Mouse (Mus musculus) adrenal gland, adult 2 months (tissue): ENCODE measurements around the gene Lct. TPM values are rescaled to one million over a fixed set of nuclear protein-coding genes. Genes with fewer than 3 reads are reported as not detected.
"Not testable (repeated sequence)": the region's sequence is repeated elsewhere in the genome, so short reads cannot be mapped to it uniquely, and the experiment has no call there.

Experiments
- DNase-seq: peaks from one replicate; pipeline ENCODE4 v3.0.0; 2021
- long read RNA-seq: library from polyadenylated mRNA; stranded (forward); transcript quantifications from one replicate; pipeline ENCODE4 v2.0.0, GENCODE M21; 2021
- polyA plus RNA-seq: library from polyadenylated mRNA; depleted of rRNA; stranded (reverse); fragments of >200 nt; gene quantifications from 2 replicates; pipeline ENCODE4 v1.2.3, GENCODE M21; 2012; rRNA removed
- total RNA-seq, 2 experiments: library from RNA; stranded (reverse); gene quantifications; 2 replicates each; pipeline ENCODE4 v1.2.3; 2021

Lct gene
- total RNA-seq (under 1 TPM; 0.06 to 0.07 TPM), polyA plus RNA-seq (0.02 and 0.04 TPM in 2 replicates)
- long read RNA-seq: 0 reads

DNA sequence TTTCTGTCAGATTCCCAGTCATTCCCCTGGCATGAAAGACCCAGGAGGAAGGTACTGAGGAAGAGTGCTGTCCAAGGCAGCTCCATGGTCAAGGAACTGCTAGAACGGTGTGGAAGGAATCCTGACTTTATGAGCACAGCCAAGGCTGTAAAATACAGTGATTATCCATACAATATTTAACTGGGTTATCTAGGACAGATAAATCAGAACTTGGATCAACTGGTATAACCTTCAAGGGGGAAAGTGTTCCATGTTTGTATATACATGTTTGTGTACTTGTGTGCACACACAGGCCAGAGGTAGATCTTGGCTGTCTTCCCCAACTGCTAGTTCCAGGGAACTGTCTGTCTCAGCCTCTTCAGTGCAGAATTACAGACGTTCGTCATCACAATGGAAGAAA, at the start of gene Lct:
TSS of gene Lct (minus strand) at position 101 of the 400 bp plus-strand sequence.
- no peak for DNase-seq

DNA sequence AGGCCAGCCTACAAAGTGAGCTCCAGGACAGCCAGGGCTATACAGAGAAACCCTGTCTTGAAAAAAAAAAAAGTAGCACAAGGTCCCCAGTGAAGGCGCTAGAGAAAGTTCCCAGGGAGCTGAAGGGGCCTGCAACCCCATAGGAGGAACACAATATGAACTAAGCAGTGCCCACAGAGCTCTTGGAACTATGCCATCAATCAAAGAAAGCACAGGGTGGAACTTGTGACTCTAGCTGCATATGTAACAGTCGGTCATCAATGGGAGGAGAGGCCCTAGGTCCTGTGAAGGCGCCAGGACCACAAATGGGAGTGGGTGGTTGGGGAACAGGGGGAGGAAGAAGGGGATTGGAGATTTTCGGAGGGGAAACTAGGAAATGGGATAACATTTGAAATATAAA, 48.7 kb upstream of the Lct start:
- no peak for DNase-seq

DNA sequence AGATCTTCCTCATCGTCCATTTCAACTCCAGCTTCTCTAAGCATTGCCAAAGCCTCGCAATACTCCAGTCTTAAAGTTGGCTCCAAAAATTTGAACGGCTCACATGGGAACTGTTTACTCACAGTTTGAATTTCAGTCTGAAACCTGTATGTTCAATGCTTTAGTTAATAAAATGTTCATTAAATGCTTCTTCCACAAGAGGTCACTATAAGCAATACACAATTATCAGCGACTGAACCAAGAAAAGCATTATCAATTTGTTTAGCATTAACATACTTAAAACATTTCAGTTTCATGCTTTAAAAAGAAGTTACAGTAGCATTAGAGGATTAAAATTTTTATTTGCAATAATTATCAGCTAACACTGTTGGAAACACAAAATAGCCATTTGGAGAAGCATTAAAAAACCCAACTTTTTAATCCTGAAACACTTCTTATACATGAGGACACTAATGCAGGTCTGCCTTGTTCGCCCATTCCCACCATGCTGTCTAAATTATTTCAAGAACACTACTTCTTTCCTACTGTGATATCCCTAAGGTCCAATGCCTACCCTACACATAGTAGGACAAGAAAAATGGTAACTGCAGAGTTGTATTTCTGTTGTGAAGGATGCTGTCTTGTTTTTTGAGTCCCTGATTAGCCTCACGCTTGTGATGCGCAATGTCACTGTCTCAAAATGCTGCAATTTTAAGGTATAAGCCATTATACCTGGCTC, 44.2 kb upstream of the Lct start:
- DNase-seq: no peak

DNA sequence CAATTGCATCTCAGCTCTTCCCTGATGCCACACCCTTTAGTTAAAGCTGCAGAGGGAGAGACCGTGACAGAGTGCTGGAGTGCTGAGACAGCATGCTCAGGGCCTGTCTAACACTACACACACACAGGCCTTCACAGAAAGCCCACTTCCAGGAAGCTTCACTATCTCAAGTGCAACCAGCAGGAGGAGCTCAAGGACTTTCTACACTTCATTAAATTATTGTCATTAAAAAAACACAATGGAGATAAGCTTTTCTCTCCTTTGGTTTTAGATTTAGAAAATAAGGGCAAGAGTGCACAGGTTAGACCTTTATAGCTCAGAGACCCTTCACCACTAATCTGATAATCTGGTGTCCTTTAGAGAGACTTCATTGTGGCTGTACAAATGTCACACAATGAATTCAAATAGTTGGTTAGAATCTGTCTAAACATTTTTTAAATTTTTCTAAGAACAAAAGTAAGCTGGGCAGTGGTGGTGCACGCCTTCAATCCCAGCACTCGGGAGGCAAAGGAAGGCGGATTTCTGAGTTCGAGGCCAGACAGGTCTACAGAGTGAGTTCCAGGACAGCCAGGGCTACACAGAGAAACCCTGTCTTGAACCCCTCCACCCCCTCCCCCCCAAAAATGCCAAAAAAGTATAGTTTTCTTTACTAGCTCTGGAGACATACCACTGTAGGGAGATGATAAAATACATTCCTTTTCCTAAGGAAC, 40.8 kb upstream of the Lct start:
- DNase-seq: peak; percentile 6

DNA sequence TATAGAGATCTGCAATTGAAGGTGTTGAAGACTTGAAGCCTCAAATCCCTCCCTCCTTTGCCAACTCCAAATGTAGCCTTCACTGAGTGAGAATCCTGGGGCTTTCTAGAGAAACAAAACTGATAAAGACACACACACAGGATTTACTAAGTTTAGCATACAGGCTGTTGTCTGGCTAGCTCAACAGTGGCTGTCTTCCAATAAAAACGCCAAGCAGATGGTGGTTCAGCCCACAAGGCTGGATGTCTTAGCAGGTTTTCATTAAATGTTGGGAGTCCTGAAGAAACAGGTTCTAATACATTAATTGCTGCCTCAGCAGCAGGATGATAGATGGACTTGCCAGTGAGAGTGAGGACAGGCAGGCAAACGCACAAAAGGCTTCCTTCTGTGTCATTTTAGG, 32.5 kb upstream of the Lct start:
- no peak for DNase-seq

DNA sequence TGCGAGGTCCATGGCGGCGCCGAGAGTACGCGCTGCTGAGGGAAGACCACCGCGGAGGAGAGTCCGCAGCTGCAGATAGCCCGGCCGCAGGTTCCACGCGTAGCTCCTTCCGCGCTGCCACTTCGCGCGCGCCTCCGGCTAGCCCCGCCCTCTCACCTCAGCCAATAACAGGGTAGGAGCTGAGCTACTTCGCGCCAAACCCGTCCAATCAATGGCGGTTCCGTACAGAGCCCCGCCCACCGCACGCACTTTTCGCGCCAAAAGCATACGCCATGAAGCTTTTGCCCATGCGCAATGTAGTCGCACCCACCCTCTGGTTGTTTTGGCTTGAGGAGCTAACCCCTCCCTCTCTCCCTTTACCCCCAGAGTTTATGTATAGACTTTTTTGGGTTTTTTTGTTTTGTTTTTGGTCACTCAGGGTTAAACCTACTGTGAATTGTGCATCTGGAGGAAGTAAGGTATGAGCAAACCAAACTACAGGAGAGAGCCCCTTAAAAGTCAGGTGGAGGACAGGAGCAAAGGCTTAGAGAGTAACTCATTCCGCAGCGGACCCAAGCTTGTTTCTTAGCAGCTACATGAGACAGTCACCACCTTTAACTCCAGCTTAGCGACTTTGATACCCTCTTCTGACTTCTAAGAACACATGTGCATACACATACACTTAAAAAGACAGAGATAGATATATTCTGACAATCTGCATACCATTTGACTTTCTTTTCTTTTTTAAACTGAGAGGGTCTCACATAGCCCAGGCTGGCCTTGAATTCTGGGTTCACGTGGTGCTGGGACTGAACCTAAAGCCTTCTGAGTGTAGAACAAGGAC, 31.6 kb upstream of the Lct start, which contains the start of gene Mcm6:
TSS of gene Mcm6 (minus strand) at position 111 of the 823 bp plus-strand sequence.
- DNase-seq: peak; percentile 95

DNA sequence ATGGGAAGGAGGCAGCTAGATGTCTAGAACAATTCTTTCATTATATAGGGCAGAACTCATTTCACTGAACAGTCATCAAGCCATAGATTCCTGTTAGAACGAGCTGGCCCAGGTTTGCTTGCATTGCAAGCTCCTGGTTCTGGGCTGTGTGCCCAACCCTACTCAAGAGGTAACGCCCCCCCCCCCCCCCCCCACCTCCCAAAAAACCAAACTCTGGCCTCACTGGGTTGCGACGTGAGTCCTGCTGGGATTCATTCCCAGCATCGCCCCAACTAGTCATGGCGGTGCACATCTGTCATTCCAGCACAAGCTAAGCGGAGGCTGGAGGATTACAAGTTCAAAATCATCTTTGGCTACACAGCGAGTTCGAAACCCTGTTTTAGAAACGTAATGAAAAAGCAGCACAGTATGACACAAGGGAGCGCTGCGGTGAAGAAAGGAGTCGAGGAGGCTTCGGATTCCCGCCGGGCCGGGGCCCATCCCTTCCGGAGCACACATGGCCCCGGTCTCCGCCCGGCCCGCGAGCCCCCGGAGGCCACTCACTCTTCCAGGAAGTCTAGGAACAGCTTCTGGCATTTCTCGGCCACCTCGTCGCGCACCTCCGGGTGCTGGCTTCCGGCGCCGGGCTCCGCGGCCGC, 30.9 kb upstream of the Lct start:
- DNase-seq: no peak

DNA sequence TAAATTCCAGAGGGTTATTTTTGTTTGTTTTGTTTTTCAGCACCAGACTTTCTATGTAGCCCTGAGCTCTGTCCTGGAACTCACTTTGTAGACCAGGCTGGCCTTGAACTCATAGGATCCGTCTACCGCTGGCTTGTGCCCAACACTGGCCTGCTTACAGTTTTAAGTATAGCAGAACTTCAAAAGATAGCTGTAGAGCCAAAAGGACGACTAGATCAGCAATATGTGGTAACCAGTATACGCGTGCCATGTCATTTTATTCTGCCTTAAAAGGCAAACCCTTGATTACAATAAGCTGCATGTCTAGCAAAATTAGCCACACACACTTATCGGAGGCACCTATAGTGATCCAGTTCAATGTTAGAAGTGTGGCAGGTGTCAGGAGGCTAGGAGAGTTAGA, 30.2 kb upstream of the Lct start:
- peak; percentile 63 for DNase-seq

DNA sequence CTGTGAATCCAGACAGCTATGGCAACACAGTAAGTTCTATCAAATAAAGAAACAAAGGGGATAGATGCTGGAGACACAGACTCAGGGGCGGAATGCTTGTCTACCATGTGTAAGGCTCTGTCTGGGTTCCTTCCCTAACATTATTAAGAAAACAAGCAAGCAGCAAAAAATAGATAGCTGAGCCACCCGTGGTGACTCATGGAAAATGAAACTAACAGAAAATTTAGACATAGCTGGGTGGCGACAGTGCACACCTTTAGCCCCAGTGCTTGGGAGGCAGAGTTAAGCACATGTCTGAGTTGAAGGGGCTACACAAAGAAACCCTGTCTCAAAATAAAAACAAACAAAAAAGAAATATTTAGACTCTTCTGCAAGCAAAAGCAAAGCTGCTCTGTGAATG, 29.3 kb upstream of the Lct start:
- DNase-seq: peak; percentile 49

DNA sequence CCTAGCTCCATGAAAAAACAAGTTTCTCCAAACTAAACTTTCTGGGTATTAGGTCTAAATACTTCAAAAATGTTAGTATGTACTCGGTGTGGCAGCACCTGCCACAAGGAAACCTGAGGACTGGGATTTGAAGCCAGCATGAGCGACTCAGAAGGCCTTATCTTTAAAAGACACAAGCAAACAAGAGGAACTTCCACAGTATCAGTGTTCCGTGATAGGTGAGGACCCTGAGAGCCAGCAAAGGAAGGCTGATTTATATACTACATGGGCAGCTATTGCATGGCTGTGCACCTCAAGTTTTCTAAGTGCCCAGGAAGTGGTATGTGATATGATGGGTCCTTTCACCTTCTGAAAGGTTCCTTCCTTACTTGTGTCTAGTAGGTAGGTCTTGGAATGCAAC, 25.0 kb upstream of the Lct start:
- no peak for DNase-seq

DNA sequence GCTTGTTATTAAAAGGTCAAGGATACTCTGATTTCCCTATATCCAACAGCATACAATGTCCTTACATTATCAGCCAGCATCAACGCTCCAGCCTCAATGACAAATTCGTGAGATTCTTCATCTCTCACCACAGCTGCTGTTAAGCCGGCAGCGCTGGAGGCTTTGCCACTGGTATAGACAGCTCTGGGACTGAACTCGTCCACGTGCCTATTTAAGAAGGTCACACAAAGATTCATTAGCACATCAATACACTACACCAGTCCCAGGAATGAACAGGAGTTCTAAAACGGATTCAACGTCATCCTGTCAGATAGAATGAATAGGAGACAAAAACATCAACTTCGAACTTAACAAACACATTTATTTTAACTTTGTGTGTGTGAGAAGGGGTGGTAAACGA, 16.1 kb upstream of the Lct start:
- DNase-seq: no peak

DNA sequence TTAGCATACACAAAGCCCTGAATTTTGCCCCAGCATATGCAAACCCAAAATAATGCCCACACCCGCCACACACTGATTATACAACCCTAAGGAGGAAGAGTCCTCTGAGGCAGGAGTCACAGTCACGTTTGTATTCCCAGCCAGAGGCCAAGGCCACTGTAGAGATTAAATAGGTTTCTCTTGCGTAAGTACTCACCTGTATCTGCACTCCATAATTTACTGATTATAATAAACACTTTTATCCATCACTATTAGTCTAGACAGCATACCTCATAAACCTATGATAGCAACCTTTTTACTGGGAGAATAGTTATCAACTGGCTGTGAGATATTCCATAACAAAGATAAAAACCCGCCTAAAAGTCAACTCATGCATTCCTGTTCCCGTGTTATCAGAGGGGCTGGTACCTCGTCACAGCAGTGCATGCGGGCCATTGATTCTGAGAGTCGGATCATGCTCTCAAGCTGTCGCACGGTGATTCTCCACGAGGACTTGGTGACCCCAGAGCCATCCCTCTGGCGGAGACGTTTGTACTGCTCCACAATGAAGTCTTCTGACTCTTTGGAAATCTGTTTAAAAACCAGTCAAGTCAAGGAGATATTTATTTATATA, 9.7 kb upstream of the Lct start:
- no peak for DNase-seq

DNA sequence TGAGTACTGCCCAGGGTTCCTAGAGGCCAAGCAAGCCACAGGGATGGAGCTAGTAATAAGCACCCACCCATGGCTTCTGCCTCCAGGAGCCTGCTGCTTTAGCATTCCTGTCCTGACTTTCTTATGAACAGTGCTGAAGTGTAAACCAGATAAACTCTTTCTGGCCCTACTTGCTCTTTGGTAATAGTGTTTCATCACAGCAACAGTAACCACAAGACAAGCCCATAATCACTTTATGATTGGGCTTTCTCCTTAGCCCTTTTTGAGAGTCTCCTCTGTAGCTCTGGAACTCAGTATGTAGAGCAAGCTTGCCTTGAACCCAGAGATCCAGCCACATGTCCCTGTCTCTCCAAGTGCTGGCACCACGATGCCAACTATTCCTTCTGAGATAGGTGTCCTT, 2.2 kb upstream of the Lct start:
- no peak for DNase-seq

DNA sequence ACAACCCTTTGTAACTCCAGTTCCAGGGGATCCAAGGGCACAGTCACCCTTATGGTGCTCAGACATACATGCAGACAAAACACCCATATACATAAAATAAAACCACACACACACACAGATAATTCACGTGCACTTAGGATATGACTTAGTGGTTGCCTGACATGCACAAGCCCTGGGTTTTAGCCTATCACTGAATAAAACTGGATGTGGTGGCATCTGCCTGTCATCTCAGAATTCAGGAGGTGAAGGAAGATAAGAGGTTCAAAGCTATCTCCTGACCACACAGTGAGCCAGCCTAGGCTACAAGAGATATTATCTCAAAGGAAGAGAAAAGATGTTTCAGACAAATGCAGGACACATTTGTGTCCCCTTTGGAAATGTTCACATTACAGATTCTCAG, 953 bp downstream of the Lct start:
- DNase-seq: no peak

DNA sequence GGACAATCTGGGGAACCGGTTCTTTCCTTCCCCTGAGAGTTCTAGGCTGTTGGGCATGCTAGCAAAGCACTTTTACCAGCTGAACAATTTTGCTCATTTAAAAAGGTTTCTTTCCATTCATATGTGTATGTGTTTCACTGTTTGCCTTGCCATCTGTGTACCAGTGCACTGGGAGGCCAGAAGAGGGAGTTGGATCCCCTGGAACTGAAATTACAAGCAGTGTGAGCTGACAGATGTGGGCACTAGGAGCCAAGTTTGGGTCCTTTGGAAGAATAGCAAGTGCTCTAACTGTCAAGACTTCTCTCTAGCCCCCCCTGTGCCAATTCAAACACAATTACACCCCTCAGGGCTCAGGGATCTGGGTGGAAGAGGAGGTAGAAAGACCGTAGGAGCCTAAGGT, 3.3 kb downstream of the Lct start:
- no peak for DNase-seq

DNA sequence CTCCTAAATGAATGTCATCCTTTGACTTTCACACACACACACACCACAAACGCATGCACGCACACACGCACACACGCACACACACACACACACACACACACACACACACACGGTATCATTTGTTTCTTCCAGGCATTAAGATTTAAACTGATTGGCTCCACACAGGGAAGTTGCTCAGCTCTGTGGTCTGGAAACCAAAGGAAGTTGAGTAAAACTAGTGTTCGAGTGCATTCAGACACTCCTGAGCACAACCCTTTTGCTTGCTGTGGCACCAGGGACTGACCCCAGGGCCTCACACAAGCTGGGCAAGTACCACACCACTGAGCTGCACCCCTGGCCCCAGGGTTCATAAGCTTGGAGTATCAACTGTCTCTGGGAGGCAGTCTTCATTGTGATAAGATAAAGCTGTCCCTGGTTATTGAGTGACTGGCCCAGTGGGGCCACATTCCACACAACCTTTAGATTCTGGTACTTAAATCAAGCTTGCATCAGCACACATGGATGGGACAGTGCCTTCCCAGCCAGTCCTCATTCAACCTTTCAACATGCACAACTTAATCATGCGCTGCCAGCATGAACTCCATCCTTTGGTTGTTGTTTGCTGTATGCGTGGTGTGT, 5.0 kb downstream of the Lct start:
- DNase-seq: no peak

DNA sequence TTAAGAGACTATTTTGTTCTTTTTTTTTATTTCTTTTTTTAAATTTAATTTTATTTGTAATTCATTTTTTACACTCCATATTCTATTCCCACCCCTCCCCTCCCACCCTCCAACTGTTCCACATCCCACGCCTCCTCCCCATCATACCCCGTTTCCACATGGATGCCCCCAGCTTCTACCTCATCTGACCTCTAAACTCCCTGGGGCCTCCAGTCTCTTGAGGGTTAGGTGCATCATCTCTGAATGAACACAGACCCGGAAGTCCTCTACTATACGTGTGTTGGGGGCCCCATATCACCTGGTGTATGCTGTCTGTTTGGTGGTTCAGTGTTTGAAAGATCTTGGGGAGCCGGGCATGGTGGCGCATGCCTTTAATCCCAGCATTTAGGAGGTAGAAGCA, 8.9 kb downstream of the Lct start:
- not testable (repeated sequence) for DNase-seq

DNA sequence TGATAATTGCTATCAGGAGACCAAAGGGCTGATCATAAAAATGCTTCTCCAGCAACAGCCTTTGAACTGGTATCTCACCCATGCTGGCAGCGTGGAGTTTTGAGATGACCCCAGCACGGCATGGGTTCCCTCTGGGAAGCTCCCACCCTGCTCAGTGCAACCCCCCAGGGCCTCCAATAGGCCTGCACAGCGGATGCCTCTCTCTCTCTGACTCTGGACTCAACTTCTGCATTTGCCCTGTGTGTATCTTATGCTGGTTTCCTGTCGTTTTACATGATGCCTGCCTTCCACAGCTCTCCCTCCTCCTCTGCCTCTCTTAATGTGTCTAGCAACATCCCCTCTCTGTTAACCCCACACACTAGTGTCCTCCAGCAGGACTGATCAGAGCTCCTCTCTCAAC, 13.5 kb downstream of the Lct start:
- DNase-seq: no peak

DNA sequence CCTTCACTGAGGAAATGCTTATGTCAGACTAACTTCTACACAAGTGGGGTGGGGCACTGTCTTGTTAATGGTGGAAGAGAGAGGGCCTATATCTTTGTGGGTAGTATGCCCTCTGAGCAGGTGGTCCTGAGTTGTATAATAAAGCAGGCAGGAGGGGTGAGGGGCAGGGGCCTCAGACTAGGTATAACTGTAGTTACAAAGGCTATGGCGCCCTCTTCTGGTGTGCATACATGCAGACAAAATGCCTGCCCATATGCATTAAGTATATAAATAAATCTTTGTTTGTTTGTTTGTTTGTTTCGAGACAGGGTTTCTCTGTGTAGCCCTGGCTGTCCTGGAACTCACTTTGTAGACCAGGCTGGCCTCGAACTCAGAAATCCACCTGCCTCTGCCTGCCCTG, 19.1 kb downstream of the Lct start:
- no peak for DNase-seq

DNA sequence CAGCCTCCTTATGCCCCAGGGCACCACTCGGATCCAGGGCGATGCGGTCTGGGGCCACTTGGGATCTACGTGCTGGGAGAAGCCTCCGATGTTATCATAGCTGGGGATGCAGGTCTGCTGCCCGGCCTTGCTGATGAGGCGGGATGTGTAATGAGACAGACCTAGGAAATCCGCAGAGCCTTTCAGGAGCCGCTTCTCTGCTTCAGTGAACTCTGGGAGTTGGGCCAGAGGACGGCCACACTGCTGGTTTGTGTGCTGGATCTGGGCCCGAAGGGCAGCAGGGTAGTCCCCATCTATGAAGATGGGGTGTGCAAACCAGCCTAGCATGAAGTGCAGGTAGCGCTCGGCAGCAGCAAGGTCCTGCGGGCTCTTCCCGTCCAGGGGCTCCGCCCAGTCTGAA, 24.2 kb downstream of the Lct start:
- DNase-seq: no peak

DNA sequence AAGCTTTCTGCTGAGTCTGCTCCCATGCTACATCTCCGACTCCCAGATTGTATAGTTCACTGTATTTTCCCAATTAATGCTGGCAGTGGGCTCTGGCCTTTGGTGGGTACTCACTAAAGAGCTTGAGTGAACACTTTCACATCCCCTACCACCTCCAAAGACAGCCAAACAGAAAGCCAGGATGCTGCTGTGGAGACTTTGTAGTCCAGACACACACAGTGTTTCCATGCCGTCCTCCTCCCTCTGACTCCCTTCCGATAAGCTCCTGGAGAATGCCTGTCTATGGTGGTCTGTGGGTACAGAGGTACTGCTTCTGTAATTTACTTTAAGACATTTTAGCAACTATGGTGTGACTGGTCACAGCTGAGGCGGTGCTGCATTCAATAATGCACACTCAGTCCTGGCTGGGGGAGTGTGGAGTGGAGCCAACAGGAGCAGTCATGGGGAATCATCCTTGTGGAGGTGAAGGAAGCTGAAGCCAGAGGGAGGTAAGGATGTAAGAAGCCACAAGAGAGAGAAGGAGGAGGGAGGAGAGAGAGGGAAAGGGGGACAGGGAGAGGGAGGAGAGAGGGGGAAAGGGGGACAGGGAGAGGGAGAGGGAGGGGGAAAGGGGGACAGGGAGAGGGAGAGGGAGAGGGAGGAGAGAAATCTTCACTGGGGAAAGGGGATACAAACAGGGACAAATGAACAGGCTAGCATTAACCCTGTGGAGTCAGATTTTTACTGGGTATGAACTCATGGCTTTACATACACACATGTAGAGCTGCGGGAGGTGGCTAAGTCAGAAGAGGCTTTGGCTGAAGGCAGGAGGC, 32.2 kb downstream of the Lct start:
- no peak for DNase-seq
